Mouse (Mus musculus) MN1 (cell line): Measurements from ENCODE around the gene Itpk1.

Experiments
- DNase-seq: peaks from one replicate; pipeline ENCODE4 v3.0.0-alpha.2; 2016; ENCODE audit warnings: low spot score

The Itpk1 gene

DNA sequence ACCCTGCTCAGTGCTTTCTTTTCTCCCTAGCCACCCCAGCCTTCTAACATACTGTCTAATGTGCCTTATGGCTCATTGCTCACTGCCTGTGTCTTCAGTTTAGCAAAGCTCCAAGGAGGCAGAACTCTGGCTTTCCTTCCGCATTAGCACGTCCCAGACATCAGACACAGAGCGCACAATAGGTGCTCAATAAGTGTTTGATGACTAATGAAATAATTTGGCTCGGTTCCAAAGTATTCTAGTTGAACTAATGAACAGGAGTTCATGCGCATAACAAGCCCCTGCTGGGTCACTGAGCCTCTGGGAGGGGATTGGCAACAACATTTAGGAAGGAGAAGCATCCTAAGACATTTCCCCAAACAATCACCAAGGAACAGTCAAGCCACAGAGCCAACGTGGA lies 152.7 kb downstream of the Itpk1 start:
- no peak for DNase-seq

DNA sequence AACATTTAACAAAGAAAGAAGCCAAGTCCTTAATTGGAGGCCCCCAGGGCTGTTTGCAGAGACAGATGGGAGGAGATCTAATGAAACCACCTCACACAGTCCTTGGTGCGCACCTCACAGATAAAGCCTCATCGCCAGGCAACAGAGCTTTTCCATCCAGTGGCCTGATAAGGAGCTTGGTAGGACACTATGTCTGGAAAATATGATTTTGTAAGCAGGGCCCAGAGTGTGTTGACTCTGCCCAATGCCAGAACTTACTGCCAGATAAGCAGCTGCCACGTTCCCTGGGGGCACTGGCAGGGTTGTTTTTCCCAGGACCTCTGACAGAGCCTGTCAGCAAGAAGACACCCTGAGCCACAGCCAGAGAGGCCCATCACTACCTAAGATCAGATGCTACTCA lies 153.5 kb downstream of the Itpk1 start:
- DNase-seq = peak; percentile 69

DNA sequence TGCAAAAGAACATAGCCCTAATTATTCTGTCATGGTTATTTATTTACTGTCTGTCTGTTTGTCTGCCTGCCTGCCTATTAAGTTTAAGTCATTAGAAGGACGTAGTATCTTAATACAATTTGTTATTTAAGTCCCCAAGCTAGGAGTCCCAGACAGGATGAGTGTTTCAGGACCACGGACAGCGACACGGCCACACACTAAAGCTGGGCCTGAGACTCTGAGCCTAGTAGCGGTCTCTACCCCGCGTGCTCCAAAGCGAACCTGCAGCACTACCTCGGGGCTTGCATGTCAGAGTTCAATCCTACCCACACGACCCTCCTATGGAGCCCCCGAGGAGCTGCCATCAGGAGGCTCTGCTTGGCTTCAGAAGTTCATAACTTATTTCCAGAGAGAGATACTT lies 154.2 kb downstream of the Itpk1 start:
- no peak for DNase-seq

DNA sequence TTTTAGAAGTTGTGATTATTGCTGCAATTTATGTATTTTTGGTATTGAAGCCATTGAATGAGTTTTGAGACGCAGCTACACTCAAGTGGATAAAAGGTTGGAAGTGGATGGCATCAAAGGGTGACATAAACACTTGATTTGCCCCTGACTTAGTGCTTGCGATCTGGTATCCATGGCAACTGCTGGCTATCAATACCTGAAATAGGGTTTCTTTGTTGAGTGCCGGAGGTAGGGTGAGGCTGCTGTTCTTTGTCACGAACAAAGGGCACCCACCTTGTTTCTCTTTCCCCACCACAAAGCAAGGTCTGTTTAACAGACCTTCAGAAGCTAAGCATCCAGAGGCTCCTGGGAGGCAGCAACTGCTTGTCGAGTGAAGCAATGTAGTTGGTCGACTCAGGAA lies 159.6 kb downstream of the Itpk1 start:
- DNase-seq = no peak

DNA sequence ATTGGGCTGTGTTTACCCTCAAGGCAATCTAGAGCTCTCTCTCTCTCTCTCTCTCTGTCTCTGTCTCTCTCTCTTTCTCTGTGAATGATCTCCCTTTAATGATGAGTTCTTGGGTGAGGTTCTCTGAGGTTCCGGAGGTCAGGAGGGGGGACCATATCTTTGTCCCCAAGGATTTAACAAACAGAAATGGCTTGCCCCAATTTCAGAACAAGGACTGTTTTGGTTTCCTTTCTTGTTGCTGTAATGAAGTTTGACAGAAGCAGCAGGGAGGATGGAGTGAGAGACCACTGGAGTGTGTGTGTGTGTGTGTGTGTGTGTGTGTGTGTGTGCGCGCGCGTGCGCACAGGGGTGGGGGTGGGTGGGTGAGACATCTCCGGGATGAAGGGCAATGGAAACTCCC lies 163.6 kb downstream of the Itpk1 start:
- DNase-seq = no peak

DNA sequence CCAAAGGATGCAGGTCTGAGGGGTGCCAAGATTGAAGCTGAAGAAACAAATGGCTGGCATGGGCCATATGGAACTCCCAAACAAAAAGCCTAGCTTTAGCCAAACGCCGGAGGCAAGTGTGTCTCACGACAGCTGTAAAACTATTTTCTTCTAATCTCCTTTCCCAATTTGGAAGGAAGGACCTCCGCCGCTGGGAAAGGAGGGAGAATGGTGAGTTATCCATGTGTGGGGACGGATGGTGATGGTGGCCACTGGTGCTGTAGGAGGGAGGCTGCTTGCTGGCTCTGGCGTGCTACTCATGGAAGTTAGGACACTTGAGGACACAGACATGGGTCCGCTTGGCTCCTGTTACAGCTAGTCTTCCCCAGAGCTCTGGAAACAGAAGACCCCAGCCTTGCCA lies 164.5 kb downstream of the Itpk1 start:
- DNase-seq = no peak

DNA sequence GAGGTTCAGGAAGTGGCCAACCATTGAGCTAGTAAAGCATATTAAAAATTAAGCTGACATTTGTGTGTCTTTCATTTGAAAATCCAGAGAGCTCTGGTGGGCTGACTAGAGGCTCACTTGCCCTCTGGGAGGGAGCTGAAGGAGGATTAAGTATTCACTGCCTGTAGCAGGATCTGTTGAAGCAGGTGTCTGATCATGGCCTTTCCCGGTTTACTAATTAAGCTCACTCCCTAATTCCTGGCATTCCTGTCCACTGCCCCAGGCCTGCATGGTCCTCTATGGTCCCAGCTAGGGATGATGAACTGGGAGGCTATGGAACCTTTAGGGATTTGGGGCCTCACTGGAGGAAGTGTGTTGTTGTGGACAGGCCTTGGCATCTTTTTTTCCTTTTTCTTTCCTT lies 168.9 kb downstream of the Itpk1 start:
- DNase-seq = no peak

DNA sequence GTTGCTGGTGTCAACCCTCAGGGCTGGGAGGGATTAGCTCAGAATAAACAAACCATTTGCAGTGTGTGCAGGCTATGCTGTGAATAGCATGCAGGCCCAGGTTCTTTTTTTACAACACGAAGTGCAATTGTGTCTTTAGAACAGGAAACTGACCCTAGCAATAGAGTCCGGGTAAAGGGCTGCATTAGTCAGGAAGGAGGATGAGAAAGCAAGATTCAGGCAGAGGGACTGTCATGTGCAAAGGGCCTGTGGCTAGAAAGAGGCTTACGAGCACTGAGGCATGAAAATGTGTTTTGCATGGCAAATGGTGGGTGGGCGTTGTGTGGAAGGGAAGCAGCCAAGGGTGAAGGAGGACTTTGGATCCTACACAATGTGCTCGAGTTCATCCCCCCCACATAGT lies 176.7 kb downstream of the Itpk1 start:
- DNase-seq = no peak

DNA sequence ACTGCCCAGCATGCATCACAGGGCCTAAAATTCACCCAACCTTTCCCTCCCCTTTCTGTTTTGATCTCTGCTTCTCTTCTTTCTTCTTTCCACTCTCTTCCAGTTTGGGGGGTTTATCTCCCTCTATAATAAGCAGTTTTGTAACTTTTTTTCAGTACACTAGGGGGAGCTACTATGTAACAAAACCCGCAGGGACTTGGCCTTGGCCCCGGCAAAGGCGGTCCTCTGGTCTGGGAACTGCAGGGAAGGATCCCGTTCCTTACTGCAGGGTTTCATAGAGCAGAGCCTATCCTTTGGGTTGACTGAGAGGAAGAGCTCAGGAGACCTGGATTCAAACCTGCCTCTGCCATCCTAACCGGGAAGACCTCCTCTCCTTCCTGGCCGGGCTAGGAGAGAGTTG lies 180.0 kb downstream of the Itpk1 start:
- DNase-seq = peak; percentile 66

DNA sequence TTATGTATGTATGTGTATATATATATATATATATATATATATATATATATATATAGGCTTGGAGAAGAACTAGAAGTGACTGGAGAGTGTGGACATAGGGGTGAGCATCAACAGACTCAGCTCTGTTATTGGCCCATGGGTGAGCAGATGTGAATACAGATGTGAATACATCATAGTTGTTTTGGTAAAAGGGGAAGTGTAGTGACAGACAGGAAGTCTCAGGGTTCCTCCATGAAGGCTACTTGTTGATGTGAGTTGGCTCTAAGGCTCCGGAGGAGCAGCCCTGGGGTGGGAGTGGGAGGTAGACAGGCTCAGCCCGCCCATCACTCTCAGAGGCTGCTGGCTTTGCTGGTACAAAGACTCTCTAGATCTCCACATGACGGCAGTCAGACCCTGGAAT lies 180.5 kb downstream of the Itpk1 start:
- no peak for DNase-seq

DNA sequence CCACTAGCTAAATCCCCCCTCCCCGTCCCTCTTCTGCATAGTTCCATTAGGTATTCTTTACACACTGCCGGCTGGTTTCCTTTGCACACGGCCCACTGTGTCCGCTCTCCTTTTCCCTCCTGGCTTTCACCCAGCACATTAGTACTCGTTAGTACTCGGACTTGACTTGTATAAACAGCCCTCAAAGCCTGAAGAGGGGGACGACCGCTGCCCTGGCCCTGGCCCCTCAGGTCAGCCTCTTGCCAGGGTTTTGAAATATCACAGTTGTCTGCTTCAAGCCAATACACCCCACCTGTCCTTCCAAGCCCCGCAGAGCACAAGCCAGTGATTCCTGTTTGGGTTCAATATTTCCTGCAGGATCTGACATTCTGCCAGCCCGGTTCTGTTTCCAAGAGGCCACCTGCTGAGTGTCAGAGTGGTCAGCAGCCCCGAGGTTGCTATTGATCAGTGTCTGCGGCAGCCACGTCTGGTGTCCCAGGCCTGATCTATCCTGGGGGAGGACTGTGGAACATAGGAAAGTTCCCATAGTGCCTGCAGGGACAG lies 182.9 kb downstream of the Itpk1 start:
- DNase-seq = peak; percentile 45

DNA sequence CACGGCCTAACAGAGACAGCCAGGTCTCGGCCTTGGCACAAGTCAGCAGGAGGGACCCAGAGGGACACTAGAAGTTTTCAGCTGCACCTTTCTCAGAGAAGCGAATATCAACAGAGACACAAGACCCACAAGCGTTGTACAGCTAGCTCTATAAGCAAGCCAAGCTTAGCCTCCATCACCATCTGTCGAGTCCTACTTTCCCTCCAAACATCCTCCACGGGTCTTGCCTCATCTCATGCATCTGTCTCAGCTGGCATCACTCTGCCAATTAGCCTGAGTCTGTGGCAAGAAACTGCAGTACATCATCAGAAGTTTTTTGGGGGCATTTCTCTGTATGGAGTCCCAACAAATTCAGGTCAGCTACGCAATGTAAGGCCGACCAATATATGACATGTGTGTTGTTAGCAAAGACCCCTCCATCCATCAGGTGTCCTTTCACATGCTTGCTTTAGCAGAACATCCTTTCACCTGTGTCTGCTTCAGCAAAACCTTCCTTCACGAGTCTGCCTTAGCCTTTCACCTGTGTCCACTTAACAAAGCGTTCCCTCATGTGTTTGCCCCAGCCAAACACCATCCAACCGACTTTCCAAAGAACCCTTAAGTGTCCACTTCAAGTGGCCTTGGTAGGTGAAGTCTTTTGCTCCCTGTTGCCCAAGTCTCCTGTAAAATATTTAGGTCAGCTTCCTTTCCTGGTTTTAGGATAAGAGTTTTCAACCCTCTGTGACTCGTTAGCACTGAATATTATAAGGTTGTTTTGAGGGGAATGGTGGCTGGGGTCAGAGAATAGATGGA lies 184.6 kb downstream of the Itpk1 start:
- no peak for DNase-seq
